Comparison of ENCODE assay signal across 15 mouse cellular contexts in genomic region chr13:78184786-78185466, GRCm38 (mm10). TPM values are rescaled to one million over a fixed set of nuclear protein-coding genes. Genes with fewer than 3 reads are reported as not detected.
DNase-seq lines count a peak whose midpoint lies in the region; ATAC-seq and TF ChIP-seq lines count a peak whose summit lies in the region.
"Had no signal": no experiment of that assay in that cellular context is flagged by ENCODE, and none has a peak within 500 bp of the region (broad histone marks: within the 10 kb centered on the region; RNA-seq: fewer than 3 reads in every experiment).

No protein-coding gene starts in this region.

- peak overlapping the region; percentile 89 for H3K27ac ChIP-seq in hindbrain, embryonic 11.5 days (ENCODE audit: low read depth, low read length)
- peak overlapping the region; percentile 80 for H3K27ac ChIP-seq in midbrain, embryonic 14.5 days (replicated peaks; ENCODE audit: low read depth, low read length)
- H3K27ac ChIP-seq in intestine, postnatal 0 days (ENCODE audit: low read depth, low read length): no peak overlapping the region
- H3K27ac ChIP-seq: liver, embryonic 13.5 days had no signal

- no peaks in the 10 kb centered on the region for H3K36me3 ChIP-seq in hindbrain, embryonic 11.5 days (ENCODE audit: control insufficient read depth, insufficient read depth, low read length)
- peaks cover 8% of the 10 kb centered on the region; the same call in 1 of the 2 replicates for H3K36me3 ChIP-seq in midbrain, embryonic 14.5 days (ENCODE audit: control insufficient read depth, insufficient read depth, low read length)
- no peaks in the 10 kb centered on the region for H3K36me3 ChIP-seq in intestine, postnatal 0 days (ENCODE audit: control insufficient read depth, insufficient read depth)
- H3K36me3 ChIP-seq: G1E; liver, embryonic 13.5 days had no signal

- H3K4me3 ChIP-seq in hindbrain, embryonic 11.5 days (ENCODE audit: low read depth, low read length): no peak overlapping the region
- no peak overlapping the region for H3K4me3 ChIP-seq in midbrain, embryonic 14.5 days (replicated peaks; ENCODE audit: low read depth, low read length)
- no peak overlapping the region for H3K4me3 ChIP-seq in intestine, postnatal 0 days (ENCODE audit: low read depth, low read length)
- H3K4me3 ChIP-seq: liver, embryonic 13.5 days had no signal

- no peak for TF ChIP-seq CTCF in intestine, postnatal 0 days (IDR thresholded peaks at IDR 0.05; ENCODE audit: low read depth)

- peak overlapping the region; percentile 24 for H3K4me2 ChIP-seq in hindbrain, embryonic 11.5 days (replicated peaks; ENCODE audit: low read depth, low read length)
- peak overlapping the region; percentile 62 for H3K4me2 ChIP-seq in midbrain, embryonic 14.5 days (ENCODE audit: low read length)
- H3K4me2 ChIP-seq in intestine, postnatal 0 days (replicated peaks; ENCODE audit: low read depth): no peak overlapping the region
- H3K4me2 ChIP-seq: liver, embryonic 13.5 days had no signal

- 4% methylated on average over 14 of the region's 14 CpGs for WGBS in hindbrain, embryonic 11.5 days
- 6% methylated on average over 14 of the region's 14 CpGs for WGBS in midbrain, embryonic 14.5 days
- WGBS in intestine, postnatal 0 days: 14% methylated on average over 14 of the region's 14 CpGs

- peaks cover 13% of the 10 kb centered on the region for H3K4me1 ChIP-seq in hindbrain, embryonic 11.5 days (replicated peaks; ENCODE audit: control insufficient read depth, insufficient read depth, low read length)
- peaks cover 20% of the 10 kb centered on the region for H3K4me1 ChIP-seq in midbrain, embryonic 14.5 days (ENCODE audit: control insufficient read depth, insufficient read depth, low read length)
- H3K4me1 ChIP-seq in intestine, postnatal 0 days (replicated peaks; ENCODE audit: control insufficient read depth, insufficient read depth, low read length): no peaks in the 10 kb centered on the region
- H3K4me1 ChIP-seq: liver, embryonic 13.5 days had no signal

- ATAC-seq in hindbrain, embryonic 11.5 days (ENCODE audit: low FRiP score): no peak
- no peak for ATAC-seq in midbrain, embryonic 14.5 days (ENCODE audit: low FRiP score, low TSS enrichment)
- ATAC-seq in intestine, postnatal 0 days: no peak
- ATAC-seq: intestine, embryonic 16.5 days had no signal

- no peaks in the 10 kb centered on the region for H3K9me3 ChIP-seq in hindbrain, embryonic 11.5 days (ENCODE audit: control insufficient read depth, low read length)
- no peaks in the 10 kb centered on the region for H3K9me3 ChIP-seq in midbrain, embryonic 14.5 days (ENCODE audit: control insufficient read depth, low read length)
- no peaks in the 10 kb centered on the region for H3K9me3 ChIP-seq in intestine, postnatal 0 days (ENCODE audit: control insufficient read depth)
- H3K9me3 ChIP-seq: G1E; liver, embryonic 13.5 days had no signal

- DNase-seq in right cerebral cortex, postnatal 25 days: peak; percentile 13
- DNase-seq in right cerebral cortex, postnatal 4 days: no peak
- DNase-seq in hindbrain, embryonic 11.5 days (ENCODE audit: low spot score): peak; percentile 56
- DNase-seq in midbrain, embryonic 14.5 days: no peak
- no peak for DNase-seq in urinary bladder, postnatal 10 days (ENCODE audit: low spot score)
- DNase-seq in spleen, postnatal 4 days (ENCODE audit: low spot score in 2 of 2): no peak
- DNase-seq: cerebellum, adult 11-12 months; gastrocnemius, postnatal 36 days; liver, embryonic 13.5 days; lung, postnatal 4 days; retina, postnatal 1 day; thymus, adult 18-20 months had no signal

- no peaks in the 10 kb centered on the region; the same call in 1 of the 2 replicates for H3K27me3 ChIP-seq in hindbrain, embryonic 11.5 days (ENCODE audit: control insufficient read depth, insufficient read depth, low read length)
- H3K27me3 ChIP-seq in midbrain, embryonic 14.5 days (ENCODE audit: control insufficient read depth, insufficient read depth, low read length): peaks cover 43% of the 10 kb centered on the region; the same call in 1 of the 2 replicates
- H3K27me3 ChIP-seq in intestine, postnatal 0 days (replicated peaks; ENCODE audit: control insufficient read depth, insufficient read depth, low read length): peaks cover 82% of the 10 kb centered on the region

- 0 out of 2 replicates have a peak overlapping the region, but pooled peaks have one; percentile 43 for H3K9ac ChIP-seq in hindbrain, embryonic 11.5 days (ENCODE audit: low read depth, low read length)
- H3K9ac ChIP-seq in midbrain, embryonic 14.5 days (replicated peaks; ENCODE audit: low read length): no peak overlapping the region
- H3K9ac ChIP-seq in intestine, postnatal 0 days (ENCODE audit: low read depth, low read length): no peak overlapping the region
- H3K9ac ChIP-seq: liver, embryonic 13.5 days had no signal

RNA-seq across cellular contexts. Expression of gene Nr2f1, which starts 14.6 kb away (rescaled TPM):
- 82.8 and 97.2 TPM in 2 replicates for polyA plus RNA-seq in hindbrain, embryonic 11.5 days (2014; fragmentation: Nextera tagmentation; extraction: Ambion mirVana)
- polyA plus RNA-seq in midbrain, embryonic 14.5 days (2014; fragmentation: Nextera tagmentation; extraction: Ambion mirVana): 67.5 and 72.4 TPM in 2 replicates
- polyA plus RNA-seq in intestine, postnatal 0 days (2015; fragmentation: Nextera tagmentation; extraction: Ambion mirVana): 0.82 and 1.0 TPM in 2 replicates

Comparison
In these comparisons a context has a peak if more than half of its experiments do, and no peak if none do; other contexts are left out.
1. DNase-seq: peak in right cerebral cortex, postnatal 25 days (single experiment) and hindbrain, embryonic 11.5 days (single experiment); none in right cerebral cortex, postnatal 4 days (single experiment), midbrain, embryonic 14.5 days (single experiment), urinary bladder, postnatal 10 days (single experiment) and spleen, postnatal 4 days (0 of 2).
2. RNA of gene Nr2f1, which starts 14.6 kb away (polyA plus RNA-seq): 82.8 to 97.2 TPM in hindbrain, embryonic 11.5 days and 67.5 to 72.4 TPM in midbrain, embryonic 14.5 days; 0.82 to 1.0 TPM in intestine, postnatal 0 days; every median in the first group is over 10 times any median in the second.